Mouse (Mus musculus) kidney, embryonic 14.5 days (tissue): Measurements from ENCODE around the gene Gm11627. TPM values are rescaled to one million over a fixed set of nuclear protein-coding genes. Genes with fewer than 3 reads are reported as not detected.

Experiments
- ATAC-seq: fragments of 200-750 bp; cut with Nextera tagmentation; 2 replicates; pipeline ENCODE4 v1.8.0; 2017; ENCODE audit warnings: moderate number of reproducible peaks, mild to moderate bottlenecking, moderate TSS enrichment, moderate library complexity; ENCODE audit not compliant: low FRiP score, low TSS enrichment
- H3K27ac ChIP-seq: fragments of 300-500 bp; sonication (generic); 2 replicates; pipeline ENCODE4 v1.5.1; 2014; ENCODE audit warnings: low read depth, mild to moderate bottlenecking, low read length, moderate library complexity, mixed read lengths
- H3K27me3 ChIP-seq: fragments of 300-500 bp; sonication (generic); 2 replicates; pipeline ENCODE4 v1.6.1; 2014; ENCODE audit warnings: mild to moderate bottlenecking, low read length; ENCODE audit not compliant: control insufficient read depth, insufficient read depth
- H3K36me3 ChIP-seq: fragments of 300-500 bp; sonication (generic); 2 replicates; pipeline ENCODE4 v1.6.1; 2014; ENCODE audit warnings: low read length, mixed read lengths; ENCODE audit not compliant: control insufficient read depth, insufficient read depth
- H3K4me1 ChIP-seq: fragments of 300-500 bp; sonication (generic); 2 replicates; pipeline ENCODE4 v1.6.1; 2014; ENCODE audit warnings: low read length, mixed read lengths; ENCODE audit not compliant: control insufficient read depth, insufficient read depth
- H3K4me2 ChIP-seq: fragments of 300-500 bp; sonication (generic); replicated peaks from 2 replicates; pipeline ENCODE4 v1.6.1; 2014; ENCODE audit warnings: low read depth, mild to moderate bottlenecking, low read length
- H3K4me3 ChIP-seq: fragments of 300-500 bp; sonication (generic); 2 replicates; pipeline ENCODE4 v1.5.1; 2014; ENCODE audit warnings: mild to moderate bottlenecking, low read length
- H3K9ac ChIP-seq: fragments of 300-500 bp; sonication (generic); 2 replicates; pipeline ENCODE4 v1.6.1; 2014; ENCODE audit warnings: low read depth, mild to moderate bottlenecking, low read length, moderate library complexity
- H3K9me3 ChIP-seq: fragments of 300-500 bp; sonication (generic); 2 replicates; pipeline ENCODE4 v1.6.1; 2016; ENCODE audit warnings: low read length; ENCODE audit not compliant: control insufficient read depth
- WGBS: fragments of 180-500 bp; shearing (Covaris S2); extraction: QIAGEN DNeasy Blood & Tissue Kit; methylation state at CpG from one replicate; pipeline ENCODE4 v1.1.7; 2014; 5-methylcytosine and 5-hydroxymethylcytosine counted together
- polyA plus RNA-seq: library from polyadenylated mRNA; unstranded; fragments of >200 nt; fragmentation: Nextera tagmentation; extraction: Ambion mirVana; gene quantifications from 2 replicates; pipeline ENCODE4 v1.2.1, GENCODE M21; 2014

Gene Gm11627
- polyA plus RNA-seq, 1 experiment from 2014 or later, result 5.7 TPM

GRCm38 (mm10) chr11:102582016-102582610, 2.9 kb upstream of the Gm11627 start:
- H3K4me2 ChIP-seq, result no peak overlapping the region; the same call in 1 of the 2 replicates

GRCm38 (mm10) chr11:102581281-102582015, 2.2 kb upstream of the Gm11627 start:
- Histone ChIP-seq H3K9me3 (no peaks in the 10 kb centered on the region; the same call in 1 of the 2 replicates), H3K36me3 (no peaks in the 10 kb centered on the region), H3K4me3 (no peak overlapping the region), H3K27me3 (no peaks in the 10 kb centered on the region), H3K4me1 (peaks cover 32% of the 10 kb centered on the region), H3K27ac (peak overlapping the region; percentile 63), H3K9ac (no peak overlapping the region), H3K4me2 (no peak overlapping the region)
- 31% methylated on average over 11 of the region's 11 CpGs for WGBS
- no peak for ATAC-seq

More at GRCm38 (mm10) chr11:102582016-102582610, 2.9 kb upstream of the Gm11627 start:
- Histone ChIP-seq H3K4me3 (no peak overlapping the region), H3K27ac (peak overlapping the region; percentile 63), H3K9me3 (peaks cover 3% of the 10 kb centered on the region; the same call in 1 of the 2 replicates), H3K36me3 (no peaks in the 10 kb centered on the region), H3K9ac (no peak overlapping the region), H3K27me3 (no peaks in the 10 kb centered on the region), H3K4me1 (peaks cover 32% of the 10 kb centered on the region)
- ATAC-seq, result no peak
- 27% methylated on average over 13 of the region's 13 CpGs for WGBS

- Histone ChIP-seq H3K27ac (peak overlapping the region; percentile 92), H3K9me3 (no peaks in the 10 kb centered on the region), H3K9ac (peak overlapping the region; percentile 54; the same call in 1 of the 2 replicates), H3K4me2 (peak overlapping the region; percentile 48), H3K27me3 (no peaks in the 10 kb centered on the region), H3K4me1 (peaks cover 32% of the 10 kb centered on the region), H3K36me3 (no peaks in the 10 kb centered on the region), H3K4me3 (peak overlapping the region; percentile 36; the same call in 1 of the 2 replicates)
- ATAC-seq, result no peak
- 63% methylated on average over 3 of the region's 3 CpGs for WGBS
These were observed 721 bp upstream of the Gm11627 start for GRCm38 (mm10) chr11:102580034-102580330.

- Histone ChIP-seq H3K27me3 (no peaks in the 10 kb centered on the region), H3K9me3 (no peaks in the 10 kb centered on the region), H3K4me1 (peaks cover 32% of the 10 kb centered on the region), H3K4me3 (peak overlapping the region; percentile 36), H3K36me3 (no peaks in the 10 kb centered on the region), H3K4me2 (peak overlapping the region; percentile 48), H3K27ac (peak overlapping the region; percentile 92), H3K9ac (peak overlapping the region; percentile 54; the same call in 1 of the 2 replicates)
- 8% methylated on average over 26 of the region's 27 CpGs for WGBS
- ATAC-seq, result peak; percentile 56
These were observed 731 bp downstream of the Gm11627 start for GRCm38 (mm10) chr11:102578341-102579118.

DNA sequence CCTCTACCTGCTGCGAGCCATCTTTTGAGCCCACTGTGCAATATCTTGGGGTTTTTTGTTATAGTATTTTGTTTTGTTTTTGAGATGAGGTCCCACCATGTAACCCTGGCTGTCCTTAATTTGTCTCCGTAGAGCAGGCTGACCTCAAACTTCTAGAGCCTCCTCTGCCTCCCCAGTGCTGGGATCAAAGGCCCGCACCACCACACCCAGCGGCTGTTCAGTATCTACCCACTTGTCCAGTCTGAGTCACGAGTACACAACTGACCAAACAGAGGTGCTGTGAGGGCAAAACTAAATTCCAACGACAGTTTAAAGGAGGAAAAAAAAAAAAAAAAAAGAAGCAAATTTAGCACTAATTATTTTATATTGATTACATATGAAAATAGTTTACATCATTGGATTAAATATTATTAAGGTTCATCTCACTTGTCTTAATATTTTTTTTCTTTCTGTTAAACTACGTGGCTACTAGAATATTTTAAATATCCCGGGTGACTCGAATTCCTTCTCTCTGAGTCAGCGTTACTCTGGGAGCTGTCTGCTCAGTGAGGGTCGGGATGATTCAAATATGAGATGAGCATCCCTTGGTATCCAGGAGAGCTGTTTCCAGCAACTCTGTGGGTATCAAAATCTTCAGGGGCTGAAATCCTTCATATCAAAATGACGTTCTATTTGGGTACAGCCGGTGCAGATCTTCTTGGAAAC, 3.1 kb downstream of the Gm11627 start:
- H3K9me3 ChIP-seq, result no peaks in the 10 kb centered on the region
- 70% methylated on average over 13 of the region's 13 CpGs for WGBS
- H3K27ac ChIP-seq, result no peak overlapping the region
- no peaks in the 10 kb centered on the region for H3K36me3 ChIP-seq
- no peak overlapping the region for H3K4me3 ChIP-seq
- H3K4me2 ChIP-seq, result no peak overlapping the region
- no peak overlapping the region for H3K9ac ChIP-seq
- H3K4me1 ChIP-seq, result peaks cover 16% of the 10 kb centered on the region
- H3K27me3 ChIP-seq, result no peaks in the 10 kb centered on the region
- ATAC-seq, result no peak

DNA sequence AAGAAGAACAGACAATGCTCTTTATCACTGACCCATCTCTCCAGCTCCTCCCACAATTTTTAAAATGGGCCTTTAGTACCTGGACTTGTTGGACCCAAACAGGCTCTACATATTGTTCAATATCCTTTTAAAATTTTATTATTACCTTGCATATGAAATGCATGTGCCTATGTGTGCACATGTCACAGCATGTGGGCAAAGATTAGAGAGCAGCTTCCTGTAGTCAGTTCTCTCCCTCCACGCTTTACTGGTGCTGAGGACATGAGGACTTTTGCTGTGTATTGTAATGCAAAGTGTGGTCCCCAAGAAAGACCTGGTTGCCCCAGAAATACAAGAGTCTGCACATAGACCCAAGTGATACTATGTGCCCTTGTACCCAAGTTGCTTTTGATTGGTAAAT, 4.2 kb downstream of the Gm11627 start:
- Histone ChIP-seq H3K9me3 (no peaks in the 10 kb centered on the region), H3K4me1 (peaks cover 15% of the 10 kb centered on the region; the same call in 1 of the 2 replicates), H3K36me3 (no peaks in the 10 kb centered on the region), H3K27ac (no peak overlapping the region), H3K27me3 (no peaks in the 10 kb centered on the region), H3K9ac (no peak overlapping the region), H3K4me2 (no peak overlapping the region), H3K4me3 (no peak overlapping the region)
- WGBS, result 90% methylated on average over 1 of the region's 1 CpGs
- ATAC-seq, result no peak

- Histone ChIP-seq H3K27ac (no peak overlapping the region), H3K9me3 (no peaks in the 10 kb centered on the region), H3K9ac (peak overlapping the region; percentile 58), H3K4me3 (peak overlapping the region; percentile 43), H3K36me3 (no peaks in the 10 kb centered on the region), H3K4me2 (peak overlapping the region; percentile 65), H3K27me3 (no peaks in the 10 kb centered on the region), H3K4me1 (0 out of 2 replicates have a peak, but pooled peaks cover 3% of the 10 kb centered on the region)
- peak; percentile 68 for ATAC-seq
- 14% methylated on average over 18 of the region's 18 CpGs for WGBS
These were observed 6.2 kb downstream of the Gm11627 start for GRCm38 (mm10) chr11:102572866-102573663.

GRCm38 (mm10) chr11:102568756-102569377, 10.4 kb downstream of the Gm11627 start:
- WGBS, result 78% methylated on average over 7 of the region's 7 CpGs
- no peak overlapping the region for H3K4me2 ChIP-seq
- H3K4me3 ChIP-seq, result no peak overlapping the region
- no peak for ATAC-seq
- H3K36me3 ChIP-seq, result no peaks in the 10 kb centered on the region
- H3K27ac ChIP-seq, result no peak overlapping the region
- no peaks in the 10 kb centered on the region for H3K9me3 ChIP-seq
- H3K9ac ChIP-seq, result no peak overlapping the region
- 0 out of 2 replicates have a peak, but pooled peaks cover 3% of the 10 kb centered on the region for H3K4me1 ChIP-seq
- H3K27me3 ChIP-seq, result no peaks in the 10 kb centered on the region
